8 mouse cellular contexts compared by ENCODE assay signal in genomic region chr12:35534114-35534753, GRCm38 (mm10). TPM values are rescaled to one million over a fixed set of nuclear protein-coding genes. Genes with fewer than 3 reads are reported as not detected.
DNase-seq lines count a peak whose midpoint lies in the region; ATAC-seq and TF ChIP-seq lines count a peak whose summit lies in the region.

No protein-coding gene starts in this region.

- H3K79me3 ChIP-seq in C2C12 (ENCODE audit: low read depth) = peaks cover 41% of the 10 kb centered on the region

- no peak; the same call in 1 of the 2 replicates for ATAC-seq in forebrain, embryonic 11.5 days (replicated peaks; ENCODE audit: low FRiP score)
- ATAC-seq in hindbrain, embryonic 14.5 days (ENCODE audit: low FRiP score) = peak; percentile 78

- peaks cover 57% of the 10 kb centered on the region for H3K79me2 ChIP-seq in C2C12 (ENCODE audit: control insufficient read depth, insufficient read depth)

- H3K27me3 ChIP-seq in C2C12 (ENCODE audit: control insufficient read depth, insufficient read depth, insufficient read length) = no peaks in the 10 kb centered on the region
- H3K27me3 ChIP-seq in forebrain, embryonic 11.5 days (ENCODE audit: control insufficient read depth, insufficient read depth, low read length) = peaks cover 2% of the 10 kb centered on the region; the same call in 1 of the 2 replicates
- H3K27me3 ChIP-seq in hindbrain, embryonic 14.5 days (ENCODE audit: control insufficient read depth, insufficient read depth, low read length) = peaks cover 7% of the 10 kb centered on the region

- WGBS in forebrain, embryonic 11.5 days = under 1% methylated on average over 49 of the region's 49 CpGs
- WGBS in hindbrain, embryonic 14.5 days = 1% methylated on average over 45 of the region's 49 CpGs

- peak; percentile 69 for DNase-seq in R1 (ENCODE audit: low read depth, low spot score)
- DNase-seq in forebrain, embryonic 11.5 days (ENCODE audit: low spot score) = peak; percentile 55
- DNase-seq in hindbrain, embryonic 14.5 days (ENCODE audit: low spot score) = peak; percentile 37
- DNase-seq in left cerebral cortex, adult 18-20 months (ENCODE audit: low spot score in 2 of 2) = peak; percentile 18 to 49
- peak; percentile 50 for DNase-seq in lung, postnatal 14 days
- DNase-seq in retina, postnatal 1 day = peak; percentile 68
- no peak for DNase-seq in gastrocnemius, postnatal 10 days

- no peak overlapping the region for H3K27ac ChIP-seq in forebrain, embryonic 11.5 days (ENCODE audit: low read depth, low read length)
- peak overlapping the region; percentile 57 for H3K27ac ChIP-seq in hindbrain, embryonic 14.5 days

- H3K4me3 ChIP-seq in C2C12 (ENCODE audit: insufficient read depth, poor library complexity, severe bottlenecking) = peak overlapping the region; percentile 63
- H3K4me3 ChIP-seq in forebrain, embryonic 11.5 days (ENCODE audit: low read depth, low read length) = peak overlapping the region; percentile 64
- H3K4me3 ChIP-seq in hindbrain, embryonic 14.5 days (replicated peaks; ENCODE audit: low read length) = peak overlapping the region; percentile 92

- H3K4me2 ChIP-seq in forebrain, embryonic 11.5 days (ENCODE audit: low read depth, low read length, severe bottlenecking) = peak overlapping the region; percentile 99
- peak overlapping the region; percentile 75 for H3K4me2 ChIP-seq in hindbrain, embryonic 14.5 days (replicated peaks)

- peaks cover 3% of the 10 kb centered on the region for H3K36me3 ChIP-seq in C2C12 (ENCODE audit: control insufficient read depth, insufficient read depth)
- no peaks in the 10 kb centered on the region for H3K36me3 ChIP-seq in forebrain, embryonic 11.5 days (ENCODE audit: control insufficient read depth, insufficient read depth, low read length)
- H3K36me3 ChIP-seq in hindbrain, embryonic 14.5 days (replicated peaks; ENCODE audit: control insufficient read depth, insufficient read depth) = no peaks in the 10 kb centered on the region

- H3K9me3 ChIP-seq in forebrain, embryonic 11.5 days (ENCODE audit: control insufficient read depth, low read length) = no peaks in the 10 kb centered on the region
- no peaks in the 10 kb centered on the region for H3K9me3 ChIP-seq in hindbrain, embryonic 14.5 days (ENCODE audit: control insufficient read depth, low read length)

- H3ac ChIP-seq in C2C12 (ENCODE audit: control insufficient read depth, insufficient read length, low read depth) = peak overlapping the region; percentile 88

- H3K4me1 ChIP-seq in forebrain, embryonic 11.5 days (replicated peaks; ENCODE audit: control insufficient read depth, insufficient read depth, low read length) = no peaks in the 10 kb centered on the region; the same call in 1 of the 2 replicates
- no peaks in the 10 kb centered on the region for H3K4me1 ChIP-seq in hindbrain, embryonic 14.5 days (replicated peaks; ENCODE audit: control insufficient read depth, insufficient read depth, low read length)

- no peak for TF ChIP-seq CTCF in C2C12 (IDR thresholded peaks at IDR 0.05; ENCODE audit: control insufficient read depth, insufficient read depth, insufficient read length)

- peak overlapping the region; percentile 53 for H3K9ac ChIP-seq in forebrain, embryonic 11.5 days (ENCODE audit: low read length)
- peak overlapping the region; percentile 80 for H3K9ac ChIP-seq in hindbrain, embryonic 14.5 days

TF ChIP-seq in C2C12, 6 proteins besides CTCF, POLR2A, EP300 and RAD21:
- TF ChIP-seq MYOD1 (IDR thresholded peaks at IDR 0.05; ENCODE audit: control insufficient read depth, insufficient read length, low read depth) (no peak), MAX (IDR thresholded peaks at IDR 0.05) (peak; percentile 43)
TF ChIP-seq in C2C12: peak in this region for 1.

RNA-seq across cellular contexts. Expression of gene Ahr, which starts 0.6 kb away (rescaled TPM):
- 2.3 TPM for polyA plus RNA-seq in C2C12 (2012; fragmentation: generic; extraction: Trizol)
- polyA plus RNA-seq in forebrain, embryonic 11.5 days (2014; fragmentation: Nextera tagmentation; extraction: Ambion mirVana) = 1.8 and 2.0 TPM in 2 replicates
- 6.0 and 6.9 TPM in 2 replicates for polyA plus RNA-seq in hindbrain, embryonic 14.5 days (2014; fragmentation: Nextera tagmentation; extraction: Ambion mirVana)
- total RNA-seq in left cerebral cortex, adult 18-20 months (2021) = 1 to 10 TPM; 6.5 to 7.7 TPM
- total RNA-seq in gastrocnemius, postnatal 10 days (2021) = 1 to 10 TPM; 4.2 to 4.6 TPM
